Mouse (Mus musculus) c-Kit-positive CD71-positive TER-119-negative erythroid progenitor cells, embryonic 14.5 days (primary cell): ENCODE data around the gene Ackr3.

Experiments
- DNase-seq: peaks from one replicate; pipeline ENCODE4 v3.0.0-alpha.2; 2013; ENCODE audit warnings: low read depth

The Ackr3 gene

GRCm38 (mm10) chr1:90203783-90204690, at the start of gene Ackr3:
TSS of gene Ackr3 (plus strand) at chr1:90203980.
- no peak for DNase-seq

GRCm38 (mm10) chr1:90156589-90156988, 47.2 kb upstream of the Ackr3 start:
- no peak for DNase-seq

GRCm38 (mm10) chr1:90159927-90160326, 43.9 kb upstream of the Ackr3 start:
- DNase-seq: no peak

- DNase-seq: no peak
Measured at GRCm38 (mm10) chr1:90161623-90162022, 42.2 kb upstream of the Ackr3 start.

- no peak for DNase-seq
Measured at GRCm38 (mm10) chr1:90162379-90162857, 41.4 kb upstream of the Ackr3 start.

GRCm38 (mm10) chr1:90163161-90163560, 40.6 kb upstream of the Ackr3 start:
- DNase-seq: no peak

GRCm38 (mm10) chr1:90164319-90164718, 39.5 kb upstream of the Ackr3 start:
- DNase-seq: no peak

GRCm38 (mm10) chr1:90174338-90174737, 29.4 kb upstream of the Ackr3 start:
- no peak for DNase-seq

GRCm38 (mm10) chr1:90176223-90176622, 27.6 kb upstream of the Ackr3 start:
- no peak for DNase-seq

GRCm38 (mm10) chr1:90177565-90177964, 26.2 kb upstream of the Ackr3 start:
- DNase-seq: no peak

GRCm38 (mm10) chr1:90177978-90178377, 25.8 kb upstream of the Ackr3 start:
- DNase-seq: no peak

GRCm38 (mm10) chr1:90180479-90180878, 23.3 kb upstream of the Ackr3 start:
- DNase-seq: no peak

GRCm38 (mm10) chr1:90180966-90181699, 22.6 kb upstream of the Ackr3 start:
- DNase-seq: no peak

GRCm38 (mm10) chr1:90182521-90182920, 21.3 kb upstream of the Ackr3 start:
- no peak for DNase-seq

GRCm38 (mm10) chr1:90183602-90184001, 20.2 kb upstream of the Ackr3 start:
- no peak for DNase-seq

GRCm38 (mm10) chr1:90186173-90186572, 17.6 kb upstream of the Ackr3 start:
- no peak for DNase-seq

- no peak for DNase-seq
Measured at GRCm38 (mm10) chr1:90186874-90187273, 16.9 kb upstream of the Ackr3 start.

- no peak for DNase-seq
Measured at GRCm38 (mm10) chr1:90189046-90189445, 14.7 kb upstream of the Ackr3 start.

GRCm38 (mm10) chr1:90201246-90201645, 2.5 kb upstream of the Ackr3 start:
- DNase-seq: no peak

- no peak for DNase-seq
Measured at GRCm38 (mm10) chr1:90201655-90202054, 2.1 kb upstream of the Ackr3 start.

GRCm38 (mm10) chr1:90202207-90202978, 1.4 kb upstream of the Ackr3 start:
- no peak for DNase-seq

GRCm38 (mm10) chr1:90203341-90203740, 439 bp upstream of the Ackr3 start:
- DNase-seq: no peak
